Mouse (Mus musculus): Measurements from ENCODE around the gene Kdf1. TPM values are rescaled to one million over a fixed set of nuclear protein-coding genes. Genes with fewer than 3 reads are reported as not detected.

Gene Kdf1
- polyA plus RNA-seq, 1 experiment from 2014 or later = 22.7 TPM

GRCm38 (mm10) chr4:133563123-133563571 is 44.4 kb downstream of the Kdf1 start:
- Histone ChIP-seq H3K27ac (no peak overlapping the region), H3K4me1 (no peaks in the 10 kb centered on the region), H3K36me3 (no peaks in the 10 kb centered on the region), H3K9me3 (no peaks in the 10 kb centered on the region), H3K9ac (no peak overlapping the region), H3K27me3 (no peaks in the 10 kb centered on the region), H3K4me2 (no peak overlapping the region), H3K4me3 (no peak overlapping the region)
- ATAC-seq (ENCODE audit: insufficient number of reproducible peaks, low FRiP score, low TSS enrichment, low read depth) = no peak
- 66% methylated on average over 11 of the region's 11 CpGs for WGBS

GRCm38 (mm10) chr4:133567251-133567650 is 48.5 kb downstream of the Kdf1 start:
- no peaks in the 10 kb centered on the region for H3K36me3 ChIP-seq
- H3K9ac ChIP-seq = no peak overlapping the region
- 17% methylated on average over 8 of the region's 8 CpGs for WGBS
- no peaks in the 10 kb centered on the region for H3K4me1 ChIP-seq
- H3K27me3 ChIP-seq = no peaks in the 10 kb centered on the region
- no peak overlapping the region for H3K4me3 ChIP-seq
- ATAC-seq (ENCODE audit: insufficient number of reproducible peaks, low FRiP score, low TSS enrichment, low read depth) = no peak
- no peak overlapping the region for H3K4me2 ChIP-seq
- no peak overlapping the region for H3K27ac ChIP-seq
- H3K9me3 ChIP-seq = no peaks in the 10 kb centered on the region

- Histone ChIP-seq H3K4me3 (no peak overlapping the region), H3K36me3 (no peaks in the 10 kb centered on the region), H3K9ac (no peak overlapping the region), H3K4me2 (no peak overlapping the region), H3K27ac (no peak overlapping the region), H3K27me3 (no peaks in the 10 kb centered on the region), H3K9me3 (no peaks in the 10 kb centered on the region), H3K4me1 (peaks cover 3% of the 10 kb centered on the region; the same call in 1 of the 2 replicates)
- 82% methylated on average over 10 of the region's 10 CpGs for WGBS
- no peak for ATAC-seq (ENCODE audit: insufficient number of reproducible peaks, low FRiP score, low TSS enrichment, low read depth)
Measured at GRCm38 (mm10) chr4:133569291-133570065, 50.7 kb downstream of the Kdf1 start.

- Histone ChIP-seq H3K9ac (no peak overlapping the region), H3K4me3 (no peak overlapping the region), H3K36me3 (no peaks in the 10 kb centered on the region), H3K4me2 (no peak overlapping the region), H3K9me3 (no peaks in the 10 kb centered on the region), H3K4me1 (peaks cover 4% of the 10 kb centered on the region; the same call in 1 of the 2 replicates), H3K27ac (no peak overlapping the region), H3K27me3 (no peaks in the 10 kb centered on the region)
- no peak for ATAC-seq (ENCODE audit: insufficient number of reproducible peaks, low FRiP score, low TSS enrichment, low read depth)
- 54% methylated on average over 10 of the region's 10 CpGs for WGBS
Measured at GRCm38 (mm10) chr4:133570066-133570466, 51.3 kb downstream of the Kdf1 start.

- ATAC-seq (ENCODE audit: insufficient number of reproducible peaks, low FRiP score, low TSS enrichment, low read depth) = peak; percentile 86
- peak within 1 kb of the TSS; percentile 88 for H3K4me2 ChIP-seq
- H3K36me3 ChIP-seq = peaks cover 16% of the 10 kb centered on the region
- peaks cover 10% of the 10 kb centered on the region; the same call in 1 of the 2 replicates for H3K4me1 ChIP-seq
- H3K27me3 ChIP-seq = no peaks in the 10 kb centered on the region
- no peaks in the 10 kb centered on the region for H3K9me3 ChIP-seq
- 6% methylated on average over 44 of the region's 44 CpGs for WGBS
- peak within 1 kb of the TSS; percentile 86 for H3K9ac ChIP-seq
- H3K4me3 ChIP-seq = peak within 1 kb of the TSS; percentile 99
- H3K27ac ChIP-seq = peak within 1 kb of the TSS; percentile 90
Measured at GRCm38 (mm10) chr4:133574070-133574842, 55.5 kb downstream of the Kdf1 start, which contains the start of gene Gpatch3. Gpatch3 (plus strand) TSS chr4:133574745.

- peak overlapping the region; percentile 99 for H3K4me3 ChIP-seq
- H3K27me3 ChIP-seq = no peaks in the 10 kb centered on the region
- H3K36me3 ChIP-seq = peaks cover 20% of the 10 kb centered on the region
- peak; percentile 40; the same call in 1 of the 2 replicates for ATAC-seq (ENCODE audit: insufficient number of reproducible peaks, low FRiP score, low TSS enrichment, low read depth)
- no peaks in the 10 kb centered on the region for H3K9me3 ChIP-seq
- H3K4me1 ChIP-seq = peaks cover 10% of the 10 kb centered on the region; the same call in 1 of the 2 replicates
- peak overlapping the region; percentile 90 for H3K27ac ChIP-seq
- H3K9ac ChIP-seq = peak overlapping the region; percentile 86
- H3K4me2 ChIP-seq = peak overlapping the region; percentile 88
- WGBS = under 1% methylated on average over 41 of the region's 41 CpGs
Measured at GRCm38 (mm10) chr4:133574843-133575202, 56.1 kb downstream of the Kdf1 start.

- no peak for ATAC-seq (ENCODE audit: insufficient number of reproducible peaks, low FRiP score, low TSS enrichment, low read depth)
- Histone ChIP-seq H3K9ac (no peak overlapping the region), H3K27me3 (no peaks in the 10 kb centered on the region), H3K4me1 (peaks cover 13% of the 10 kb centered on the region; the same call in 1 of the 2 replicates), H3K27ac (no peak overlapping the region), H3K4me3 (no peak overlapping the region), H3K36me3 (peaks cover 46% of the 10 kb centered on the region), H3K9me3 (no peaks in the 10 kb centered on the region), H3K4me2 (no peak overlapping the region)
- WGBS = 72% methylated on average over 12 of the region's 12 CpGs
Measured at GRCm38 (mm10) chr4:133577983-133578382, 59.2 kb downstream of the Kdf1 start.

Small RNAs within 50 kb of the gene (microRNA-seq; reads per million reads assigned to microRNA genes)
- not detected for gene Gm23158

Other genes starting within 250 kb of the Kdf1 start
- 81.6 and 82.7 TPM in 2 replicates for gene Tmem222, start 241.2 kb upstream of the Kdf1 start, polyA plus RNA-seq (2015; fragmentation: Nextera tagmentation; extraction: Ambion mirVana)
- 13.9 TPM in 2 replicates for gene Wdtc1, start 165.5 kb upstream of the Kdf1 start, polyA plus RNA-seq (2015; fragmentation: Nextera tagmentation; extraction: Ambion mirVana)
- gene Slc9a1, start 149.3 kb upstream of the Kdf1 start, polyA plus RNA-seq (2015; fragmentation: Nextera tagmentation; extraction: Ambion mirVana) = 10.1 and 10.9 TPM in 2 replicates
- 11.8 and 12.6 TPM in 2 replicates for gene Tent5b, start 38.8 kb upstream of the Kdf1 start, polyA plus RNA-seq (2015; fragmentation: Nextera tagmentation; extraction: Ambion mirVana)
- gene Trnp1, start 20.4 kb upstream of the Kdf1 start, polyA plus RNA-seq (2015; fragmentation: Nextera tagmentation; extraction: Ambion mirVana) = 3.7 and 4.0 TPM in 2 replicates
- 247 and 256 TPM in 2 replicates for gene Nudc, start 27.0 kb downstream of the Kdf1 start, polyA plus RNA-seq (2015; fragmentation: Nextera tagmentation; extraction: Ambion mirVana)
- gene Nr0b2, start 34.4 kb downstream of the Kdf1 start, polyA plus RNA-seq (2015; fragmentation: Nextera tagmentation; extraction: Ambion mirVana) = not detected in 2 replicates
- 5.8 and 7.3 TPM in 2 replicates for gene Gpatch3, start 55.8 kb downstream of the Kdf1 start, polyA plus RNA-seq (2015; fragmentation: Nextera tagmentation; extraction: Ambion mirVana)
- 15.7 and 17.2 TPM in 2 replicates for gene Gpn2, start 65.4 kb downstream of the Kdf1 start, polyA plus RNA-seq (2015; fragmentation: Nextera tagmentation; extraction: Ambion mirVana)
- gene Sfn, start 83.2 kb downstream of the Kdf1 start, polyA plus RNA-seq (2015; fragmentation: Nextera tagmentation; extraction: Ambion mirVana) = 499 and 506 TPM in 2 replicates
- gene Zdhhc18, start 131.2 kb downstream of the Kdf1 start, polyA plus RNA-seq (2015; fragmentation: Nextera tagmentation; extraction: Ambion mirVana) = 2.9 and 3.6 TPM in 2 replicates
- 14.6 and 15.3 TPM in 2 replicates for gene Pigv, start 153.7 kb downstream of the Kdf1 start, polyA plus RNA-seq (2015; fragmentation: Nextera tagmentation; extraction: Ambion mirVana)
- 21.7 and 24.2 TPM in 2 replicates for gene Arid1a, start 237.8 kb downstream of the Kdf1 start, polyA plus RNA-seq (2015; fragmentation: Nextera tagmentation; extraction: Ambion mirVana)